Mouse (Mus musculus) ES-CJ7 (cell line): ENCODE data around the gene Slc16a9.
A peak's percentile ranks its signal among the peaks of the same experiment; 100 is the strongest.

Experiments used
- DNase-seq: peaks from one replicate; pipeline ENCODE4 v3.0.0; 2011; ENCODE audit warnings: low read depth, low spot score

The Slc16a9 gene

DNA sequence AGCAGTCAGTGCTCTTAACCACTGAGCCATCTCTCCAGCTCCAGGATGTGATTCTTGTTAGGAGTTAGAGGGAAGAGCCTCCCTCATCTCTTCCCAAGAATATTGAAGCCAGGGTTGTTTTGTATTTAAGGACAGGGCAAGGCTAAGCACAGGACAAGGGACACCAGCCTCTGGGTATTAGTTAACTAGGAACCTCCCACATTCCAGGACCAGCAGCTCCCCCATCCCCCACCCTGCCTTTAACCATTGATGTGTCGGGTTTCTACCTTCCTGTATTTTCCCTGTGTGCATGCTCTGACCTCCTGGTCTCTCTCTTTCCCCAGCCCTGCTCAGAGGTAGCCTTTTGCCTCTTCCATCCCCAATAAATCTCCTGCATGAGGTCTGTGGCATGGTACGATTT is 56.3 kb downstream of the Slc16a9 start:
- peak; percentile 58 for DNase-seq

GRCm38 (mm10) chr10:70303203-70303602 is 58.3 kb downstream of the Slc16a9 start:
- DNase-seq = peak; percentile 69

GRCm38 (mm10) chr10:70305683-70306082 is 60.8 kb downstream of the Slc16a9 start:
- no peak for DNase-seq

- no peak for DNase-seq
These were observed 64.5 kb downstream of the Slc16a9 start for GRCm38 (mm10) chr10:70309416-70309815.

DNA sequence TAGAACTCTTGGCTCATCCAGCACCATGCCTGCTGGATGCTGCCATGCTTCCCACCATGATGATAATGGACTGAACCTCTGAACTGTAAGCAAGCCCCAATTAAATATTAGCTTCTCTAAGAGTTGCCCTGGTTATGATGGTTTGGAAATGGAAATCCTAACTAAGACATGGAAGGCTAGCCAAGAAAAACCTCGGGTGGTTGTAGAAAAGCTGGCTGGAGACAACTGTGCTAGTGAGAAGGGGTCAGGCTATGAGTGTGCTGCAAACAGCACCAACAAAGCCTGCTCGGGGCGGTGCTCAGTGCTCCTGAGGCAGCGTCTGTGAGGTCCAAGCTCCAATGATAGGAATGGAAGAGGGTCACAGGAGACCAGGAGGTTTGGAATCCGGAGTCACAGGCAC is 65.7 kb downstream of the Slc16a9 start:
- no peak for DNase-seq

DNA sequence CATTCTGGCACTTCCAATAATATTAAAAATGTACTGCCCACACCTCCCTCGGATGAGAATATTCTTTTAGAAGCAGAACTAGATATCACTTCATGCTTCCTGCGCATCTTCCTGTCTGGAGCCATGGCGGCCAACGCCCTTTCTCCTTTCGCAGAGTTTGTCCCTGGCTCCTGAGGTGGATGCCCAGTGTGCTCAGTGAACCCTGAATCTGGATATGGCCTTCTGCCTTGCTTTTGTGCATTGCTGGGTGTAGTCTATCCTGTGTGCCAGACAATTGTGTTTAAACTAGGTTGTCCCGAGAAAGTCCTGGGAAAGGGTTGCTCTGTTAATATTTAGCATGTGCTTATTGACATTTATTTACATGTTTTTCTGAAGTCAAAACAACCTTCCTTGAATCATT is 71.0 kb downstream of the Slc16a9 start:
- no peak for DNase-seq

GRCm38 (mm10) chr10:70316856-70317255 is 72.0 kb downstream of the Slc16a9 start:
- DNase-seq = peak; percentile 76

DNA sequence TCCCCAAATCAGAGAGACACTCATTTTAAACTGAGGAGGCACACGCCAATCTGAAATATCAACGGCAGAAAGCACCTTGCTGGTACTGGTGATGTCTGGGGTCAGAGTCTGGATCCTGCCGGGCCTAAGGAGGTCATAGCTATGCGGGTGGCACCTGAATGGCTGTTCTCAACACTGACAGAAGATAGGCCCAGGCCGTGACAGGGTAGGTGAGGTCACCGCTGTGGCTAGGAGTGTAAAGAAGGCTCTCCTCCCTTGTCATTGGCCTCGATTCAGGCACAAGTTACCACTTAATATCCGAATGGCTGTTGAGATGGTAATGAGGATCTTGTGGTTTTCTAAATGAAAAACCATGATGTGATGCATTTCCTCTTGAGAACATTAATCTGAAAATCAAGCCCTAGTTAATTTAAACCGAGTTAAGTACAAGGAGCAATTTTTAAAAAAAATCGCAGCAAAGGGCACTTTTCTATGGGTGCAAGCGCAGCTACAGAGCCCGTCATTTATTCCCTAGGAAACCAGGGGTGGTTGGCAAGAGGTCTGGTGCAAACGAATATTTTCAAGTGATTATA is 72.6 kb downstream of the Slc16a9 start:
- no peak for DNase-seq

DNA sequence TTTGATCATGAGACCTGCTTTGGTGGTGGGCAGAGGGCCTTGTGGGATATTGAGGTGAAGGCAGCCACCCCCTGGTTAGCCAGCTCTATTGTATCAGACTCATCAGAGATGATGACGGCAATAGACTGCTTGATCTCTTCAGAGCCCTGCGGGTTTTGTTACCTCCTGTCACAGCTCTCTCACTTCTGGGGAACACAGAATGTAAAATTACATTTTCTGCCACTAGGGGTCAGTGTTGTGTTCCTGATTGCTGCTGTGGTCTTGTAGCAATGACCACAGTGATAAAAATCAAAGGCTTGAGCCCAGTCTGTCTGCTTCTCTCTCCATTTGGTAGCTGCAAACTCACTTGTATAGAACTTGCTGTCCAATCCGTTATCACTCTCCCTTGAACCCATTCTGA is 73.7 kb downstream of the Slc16a9 start:
- peak; percentile 87 for DNase-seq

DNA sequence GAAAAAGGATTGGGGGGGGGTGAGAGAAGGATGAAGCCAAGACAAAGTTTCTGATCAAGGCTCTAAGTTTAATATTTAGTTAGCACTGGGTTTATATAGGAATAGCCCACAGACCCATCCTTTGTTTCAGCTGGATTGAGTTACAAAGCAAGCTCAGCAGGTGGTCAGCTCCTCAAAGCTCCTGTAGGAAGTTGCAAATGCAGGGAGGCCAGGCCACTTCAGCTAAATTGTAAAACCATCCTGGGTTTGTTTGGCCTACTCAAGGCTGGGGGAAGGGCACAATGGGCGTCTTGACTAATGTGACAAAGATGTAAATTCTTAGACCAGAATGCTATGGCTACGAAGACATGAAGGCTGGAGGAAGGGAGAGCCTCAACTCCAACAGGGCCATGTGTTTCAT is 80.6 kb downstream of the Slc16a9 start:
- DNase-seq = peak; percentile 98

GRCm38 (mm10) chr10:70327331-70327730 is 82.4 kb downstream of the Slc16a9 start:
- no peak for DNase-seq

- no peak for DNase-seq
These were observed 83.2 kb downstream of the Slc16a9 start for GRCm38 (mm10) chr10:70328139-70328538.
